Mouse (Mus musculus) limb, embryonic 15.5 days (tissue): ENCODE measurements around the gene Tmem213. TPM values are rescaled to one million over a fixed set of nuclear protein-coding genes. Genes with fewer than 3 reads are reported as not detected.

Experiments used
- ATAC-seq: fragments of 200-750 bp; cut with Nextera tagmentation; 2 replicates; pipeline ENCODE4 v1.8.0; 2017; ENCODE audit warnings: low read depth, moderate TSS enrichment; ENCODE audit not compliant: insufficient number of reproducible peaks, low FRiP score, low TSS enrichment
- H3K27ac ChIP-seq: fragments of 300-500 bp; sonication (generic); 2 replicates; pipeline ENCODE4 v1.5.1; 2015; ENCODE audit warnings: moderate library complexity, mild to moderate bottlenecking, inconsistent platforms
- H3K27me3 ChIP-seq: fragments of 300-500 bp; sonication (generic); 2 replicates; pipeline ENCODE4 v1.6.1; 2015; ENCODE audit warnings: inconsistent platforms
- H3K36me3 ChIP-seq: fragments of 300-500 bp; sonication (generic); 2 replicates; pipeline ENCODE4 v1.6.1; 2015; ENCODE audit warnings: inconsistent platforms
- H3K4me1 ChIP-seq: fragments of 300-500 bp; sonication (generic); 2 replicates; pipeline ENCODE4 v1.6.1; 2015; ENCODE audit warnings: inconsistent platforms
- H3K4me2 ChIP-seq: fragments of 300-500 bp; sonication (generic); 2 replicates; pipeline ENCODE4 v1.6.1; 2015; ENCODE audit warnings: mild to moderate bottlenecking, inconsistent platforms
- H3K4me3 ChIP-seq: fragments of 300-500 bp; sonication (generic); 2 replicates; pipeline ENCODE4 v1.5.1; 2015; ENCODE audit warnings: mild to moderate bottlenecking, inconsistent platforms
- H3K9ac ChIP-seq: fragments of 300-500 bp; sonication (generic); 2 replicates; pipeline ENCODE4 v1.6.1; 2015; ENCODE audit warnings: inconsistent platforms
- H3K9me3 ChIP-seq: fragments of 300-500 bp; sonication (generic); 2 replicates; pipeline ENCODE4 v1.6.1; 2016; ENCODE audit warnings: inconsistent platforms
- WGBS: fragments of 180-500 bp; shearing (Covaris S2); methylation state at CpG from one replicate; pipeline ENCODE4 v1.1.7; 2015; 5-methylcytosine and 5-hydroxymethylcytosine counted together
- polyA plus RNA-seq: library from polyadenylated mRNA; unstranded; fragments of >200 nt; fragmentation: Nextera tagmentation; extraction: Ambion mirVana; gene quantifications from 2 replicates; pipeline ENCODE4 v1.2.1, GENCODE M21; 2015

Tmem213 gene
- polyA plus RNA-seq, 1 experiment from 2014 or later, result 3.1 TPM

- Histone ChIP-seq H3K36me3 (peaks cover 2% of the 10 kb centered on the region; the same call in 1 of the 2 replicates), H3K27me3 (no peaks in the 10 kb centered on the region), H3K4me1 (peaks cover 16% of the 10 kb centered on the region; the same call in 1 of the 2 replicates), H3K27ac (0 out of 2 replicates have a peak overlapping the region, but pooled peaks have one; percentile 52), H3K9me3 (no peaks in the 10 kb centered on the region), H3K4me3 (no peak overlapping the region), H3K9ac (no peak overlapping the region), H3K4me2 (no peak overlapping the region)
- 57% methylated on average over 9 of the region's 9 CpGs for WGBS
- ATAC-seq, result peak; percentile 61
These were observed 11.8 kb downstream of the Tmem213 start for GRCm38 (mm10) chr6:38120681-38121371.

DNA sequence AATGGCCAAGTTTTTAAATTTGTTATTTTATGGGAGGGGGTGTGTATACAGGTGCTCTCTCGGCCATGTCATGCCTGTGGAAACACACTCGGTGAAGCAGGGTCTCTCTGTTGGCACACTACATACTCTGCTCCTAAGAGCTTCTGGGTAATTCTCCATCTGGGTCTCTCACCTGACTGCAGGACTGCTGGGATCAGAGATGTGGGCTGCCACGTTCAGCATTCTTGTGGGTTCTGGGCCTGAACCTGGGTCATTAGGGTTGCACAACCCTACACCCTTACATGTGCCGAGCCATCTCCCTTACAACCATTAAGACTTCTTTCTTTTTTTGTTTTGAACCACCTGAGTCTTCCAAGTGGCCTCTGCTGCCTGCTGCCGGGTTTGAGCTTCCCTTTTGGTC, 12.8 kb downstream of the Tmem213 start:
- no peak overlapping the region for H3K27ac ChIP-seq
- H3K4me2 ChIP-seq, result no peak overlapping the region
- H3K4me1 ChIP-seq, result peaks cover 16% of the 10 kb centered on the region; the same call in 1 of the 2 replicates
- H3K9me3 ChIP-seq, result no peaks in the 10 kb centered on the region
- H3K27me3 ChIP-seq, result no peaks in the 10 kb centered on the region
- 74% methylated on average over 5 of the region's 5 CpGs for WGBS
- H3K9ac ChIP-seq, result no peak overlapping the region
- no peak overlapping the region for H3K4me3 ChIP-seq
- peaks cover 10% of the 10 kb centered on the region for H3K36me3 ChIP-seq
- no peak for ATAC-seq

DNA sequence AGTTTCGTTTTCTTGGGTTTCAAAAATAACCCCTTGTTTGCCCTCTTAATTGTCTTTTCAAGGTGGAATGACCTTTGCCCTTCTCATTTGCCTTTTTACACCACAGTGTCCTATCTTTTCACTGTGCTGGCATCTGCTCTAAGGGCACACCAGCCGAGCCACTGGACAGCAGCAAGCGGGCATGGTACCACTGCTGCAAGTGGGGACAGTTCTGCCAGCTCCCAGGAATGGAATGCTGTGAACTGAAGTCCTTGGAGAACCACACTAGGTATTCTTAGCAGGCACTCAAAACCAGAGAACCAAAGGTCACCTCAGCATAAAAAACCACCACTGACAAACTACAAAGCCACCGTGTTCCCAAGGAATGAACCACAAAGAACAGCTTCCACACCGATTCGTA, 13.7 kb downstream of the Tmem213 start:
- no peak for ATAC-seq
- H3K9me3 ChIP-seq, result no peaks in the 10 kb centered on the region
- H3K27me3 ChIP-seq, result no peaks in the 10 kb centered on the region
- WGBS, result 73% methylated on average over 6 of the region's 6 CpGs
- peaks cover 14% of the 10 kb centered on the region for H3K36me3 ChIP-seq
- H3K4me1 ChIP-seq, result peaks cover 16% of the 10 kb centered on the region; the same call in 1 of the 2 replicates
- H3K4me3 ChIP-seq, result no peak overlapping the region
- no peak overlapping the region for H3K9ac ChIP-seq
- H3K27ac ChIP-seq, result no peak overlapping the region
- H3K4me2 ChIP-seq, result no peak overlapping the region

GRCm38 (mm10) chr6:38123471-38124206, 14.6 kb downstream of the Tmem213 start:
- no peak overlapping the region for H3K27ac ChIP-seq

DNA sequence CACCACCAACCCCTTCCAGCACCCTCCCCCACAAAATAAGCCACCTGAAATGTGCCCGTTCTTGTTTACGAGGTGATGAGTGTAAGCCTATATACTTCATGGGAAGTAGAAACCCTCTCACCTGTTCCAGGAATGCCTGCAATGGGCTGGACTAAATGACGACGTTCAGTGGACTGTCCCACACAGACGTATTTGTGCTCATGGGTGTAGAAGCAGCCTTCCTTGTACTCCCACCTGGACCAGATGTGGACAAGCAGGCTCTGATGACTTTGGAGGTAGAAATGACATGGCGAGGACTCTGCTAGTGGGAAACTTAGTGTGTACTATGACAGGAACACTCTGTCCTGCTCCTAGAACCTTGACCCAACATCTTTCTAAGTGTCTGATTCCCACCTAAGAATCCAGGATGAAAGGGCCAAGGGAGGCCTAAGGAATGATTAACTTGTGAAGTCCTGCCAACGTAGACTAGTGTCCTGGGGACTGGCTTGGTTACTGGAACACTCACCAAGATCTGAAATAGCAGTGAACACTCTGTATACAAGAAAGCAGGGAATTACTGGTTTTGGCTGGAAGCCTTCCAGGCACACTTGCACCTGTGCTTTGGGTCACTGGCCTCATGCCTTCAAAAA, 15.3 kb downstream of the Tmem213 start, which contains the start of gene Atp6v0a4:
TSS of gene Atp6v0a4 (minus strand) at position 380 of the 629 bp plus-strand sequence.
- no peaks in the 10 kb centered on the region for H3K9me3 ChIP-seq
- H3K4me2 ChIP-seq, result no peak within 1 kb of the TSS
- H3K4me3 ChIP-seq, result no peak within 1 kb of the TSS
- WGBS, result 52% methylated on average over 7 of the region's 7 CpGs
- no peak within 1 kb of the TSS for H3K9ac ChIP-seq
- peaks cover 24% of the 10 kb centered on the region for H3K36me3 ChIP-seq
- no peak for ATAC-seq
- H3K4me1 ChIP-seq, result peaks cover 16% of the 10 kb centered on the region; the same call in 1 of the 2 replicates
- H3K27me3 ChIP-seq, result no peaks in the 10 kb centered on the region
- no peak within 1 kb of the TSS for H3K27ac ChIP-seq

More at GRCm38 (mm10) chr6:38123471-38124206, 14.6 kb downstream of the Tmem213 start:
- H3K9me3 ChIP-seq, result no peaks in the 10 kb centered on the region
- H3K4me3 ChIP-seq, result no peak overlapping the region
- no peaks in the 10 kb centered on the region for H3K27me3 ChIP-seq
- H3K9ac ChIP-seq, result no peak overlapping the region
- WGBS, result 62% methylated on average over 18 of the region's 18 CpGs
- ATAC-seq, result no peak
- H3K4me1 ChIP-seq, result peaks cover 16% of the 10 kb centered on the region; the same call in 1 of the 2 replicates
- no peak overlapping the region for H3K4me2 ChIP-seq
- peaks cover 22% of the 10 kb centered on the region for H3K36me3 ChIP-seq

GRCm38 (mm10) chr6:38124882-38125281, 15.8 kb downstream of the Tmem213 start:
- Histone ChIP-seq H3K27me3 (no peaks in the 10 kb centered on the region), H3K36me3 (peaks cover 25% of the 10 kb centered on the region), H3K27ac (no peak overlapping the region), H3K4me2 (no peak overlapping the region), H3K9ac (no peak overlapping the region), H3K9me3 (no peaks in the 10 kb centered on the region), H3K4me1 (peaks cover 16% of the 10 kb centered on the region; the same call in 1 of the 2 replicates), H3K4me3 (no peak overlapping the region)
- WGBS, result 88% methylated on average over 5 of the region's 5 CpGs
- ATAC-seq, result no peak

GRCm38 (mm10) chr6:38125462-38125861, 16.4 kb downstream of the Tmem213 start:
- no peak for ATAC-seq
- Histone ChIP-seq H3K9me3 (no peaks in the 10 kb centered on the region), H3K27me3 (no peaks in the 10 kb centered on the region), H3K9ac (no peak overlapping the region), H3K4me2 (no peak overlapping the region), H3K36me3 (peaks cover 29% of the 10 kb centered on the region), H3K4me3 (no peak overlapping the region), H3K27ac (no peak overlapping the region), H3K4me1 (peaks cover 16% of the 10 kb centered on the region; the same call in 1 of the 2 replicates)
- 94% methylated on average over 3 of the region's 3 CpGs for whole genome bisulfite sequencing

DNA sequence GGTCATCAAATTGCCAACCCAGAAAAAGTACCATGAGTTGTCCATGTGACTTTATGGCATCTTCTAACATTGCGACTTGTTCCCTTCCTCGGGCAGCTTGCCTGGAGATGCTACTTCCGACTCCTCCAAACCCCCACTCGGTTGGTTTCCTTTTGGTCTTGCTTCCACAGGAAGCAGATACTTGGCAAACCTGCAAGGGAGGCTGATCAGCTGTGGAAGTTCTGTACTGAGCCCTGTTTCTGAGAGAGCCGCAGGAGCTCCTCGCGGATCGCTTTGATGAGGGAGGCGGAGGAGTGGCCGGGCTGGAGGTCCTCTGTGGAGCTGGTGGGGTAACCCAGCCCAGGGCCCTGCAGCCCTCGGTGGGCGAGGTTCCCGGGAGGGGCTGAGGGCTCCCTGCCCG, 19.1 kb downstream of the Tmem213 start:
- Histone ChIP-seq H3K27me3 (no peaks in the 10 kb centered on the region), H3K4me2 (no peak overlapping the region), H3K4me1 (peaks cover 20% of the 10 kb centered on the region), H3K9me3 (no peaks in the 10 kb centered on the region), H3K4me3 (no peak overlapping the region), H3K9ac (no peak overlapping the region), H3K27ac (no peak overlapping the region), H3K36me3 (peaks cover 33% of the 10 kb centered on the region)
- 89% methylated on average over 14 of the region's 14 CpGs for WGBS
- no peak for ATAC-seq

- Histone ChIP-seq H3K4me3 (no peak overlapping the region), H3K4me1 (peaks cover 10% of the 10 kb centered on the region), H3K27ac (no peak overlapping the region), H3K9ac (no peak overlapping the region), H3K27me3 (no peaks in the 10 kb centered on the region), H3K4me2 (no peak overlapping the region), H3K36me3 (peaks cover 37% of the 10 kb centered on the region), H3K9me3 (no peaks in the 10 kb centered on the region)
- 95% methylated on average over 5 of the region's 5 CpGs for WGBS
- no peak for ATAC-seq
These were observed 20.8 kb downstream of the Tmem213 start for GRCm38 (mm10) chr6:38129883-38130282.

GRCm38 (mm10) chr6:38131801-38132231, 22.8 kb downstream of the Tmem213 start:
- H3K4me3 ChIP-seq, result no peak overlapping the region
- H3K9ac ChIP-seq, result no peak overlapping the region
- no peak overlapping the region for H3K4me2 ChIP-seq
- no peaks in the 10 kb centered on the region for H3K9me3 ChIP-seq
- peaks cover 11% of the 10 kb centered on the region for H3K4me1 ChIP-seq
- ATAC-seq, result no peak
- peaks cover 46% of the 10 kb centered on the region for H3K36me3 ChIP-seq
- no peaks in the 10 kb centered on the region for H3K27me3 ChIP-seq
- H3K27ac ChIP-seq, result peak overlapping the region; percentile 57
- 55% methylated on average over 4 of the region's 4 CpGs for WGBS

GRCm38 (mm10) chr6:38134806-38135559, 25.9 kb downstream of the Tmem213 start:
- H3K4me1 ChIP-seq, result peaks cover 11% of the 10 kb centered on the region
- no peak for ATAC-seq
- no peaks in the 10 kb centered on the region for H3K9me3 ChIP-seq
- H3K36me3 ChIP-seq, result peaks cover 34% of the 10 kb centered on the region
- no peak overlapping the region for H3K27ac ChIP-seq
- no peak overlapping the region for H3K4me3 ChIP-seq
- H3K4me2 ChIP-seq, result no peak overlapping the region
- no peaks in the 10 kb centered on the region for H3K27me3 ChIP-seq
- no peak overlapping the region for H3K9ac ChIP-seq
- 76% methylated on average over 8 of the region's 8 CpGs for WGBS
